Mouse (Mus musculus) gastrocnemius, postnatal 25 days (tissue): ENCODE measurements around the gene Cad. TPM values are rescaled to one million over a fixed set of nuclear protein-coding genes. Genes with fewer than 3 reads are reported as not detected.
A peak's percentile ranks its signal among the peaks of the same experiment; 100 is the strongest.
"Not testable (repeated sequence)": the region's sequence is repeated elsewhere in the genome, so short reads cannot be mapped to it uniquely, and the experiment has no call there.

Source experiments
- DNase-seq: peaks from one replicate; pipeline ENCODE4 v3.0.0; 2022
- long read RNA-seq, 2 experiments: library from polyadenylated mRNA; stranded (forward); transcript quantifications; one replicate each; pipeline ENCODE4 v2.0.0; 2021
- total RNA-seq, 2 experiments: library from RNA; stranded (reverse); gene quantifications; 1 replicate in 1 of 2; 2 replicates in 1 of 2; pipeline ENCODE4 v1.2.3; 2021

Gene Cad
- total RNA-seq = 10 to 100 TPM; 19.3 to 25.1 TPM
- long read RNA-seq, experiment 1, full-length matches to known transcripts = 1 of 18 reads
- long read RNA-seq, experiment 1, partial matches to known transcripts = 6 of 18 reads
- long read RNA-seq, experiment 1, other reads (novel, unspliced or antisense) = 11 of 18 reads
- long read RNA-seq, experiment 2, partial matches to known transcripts = 4 of 9 reads
- long read RNA-seq, experiment 2, other reads (novel, unspliced or antisense) = 5 of 9 reads

DNA sequence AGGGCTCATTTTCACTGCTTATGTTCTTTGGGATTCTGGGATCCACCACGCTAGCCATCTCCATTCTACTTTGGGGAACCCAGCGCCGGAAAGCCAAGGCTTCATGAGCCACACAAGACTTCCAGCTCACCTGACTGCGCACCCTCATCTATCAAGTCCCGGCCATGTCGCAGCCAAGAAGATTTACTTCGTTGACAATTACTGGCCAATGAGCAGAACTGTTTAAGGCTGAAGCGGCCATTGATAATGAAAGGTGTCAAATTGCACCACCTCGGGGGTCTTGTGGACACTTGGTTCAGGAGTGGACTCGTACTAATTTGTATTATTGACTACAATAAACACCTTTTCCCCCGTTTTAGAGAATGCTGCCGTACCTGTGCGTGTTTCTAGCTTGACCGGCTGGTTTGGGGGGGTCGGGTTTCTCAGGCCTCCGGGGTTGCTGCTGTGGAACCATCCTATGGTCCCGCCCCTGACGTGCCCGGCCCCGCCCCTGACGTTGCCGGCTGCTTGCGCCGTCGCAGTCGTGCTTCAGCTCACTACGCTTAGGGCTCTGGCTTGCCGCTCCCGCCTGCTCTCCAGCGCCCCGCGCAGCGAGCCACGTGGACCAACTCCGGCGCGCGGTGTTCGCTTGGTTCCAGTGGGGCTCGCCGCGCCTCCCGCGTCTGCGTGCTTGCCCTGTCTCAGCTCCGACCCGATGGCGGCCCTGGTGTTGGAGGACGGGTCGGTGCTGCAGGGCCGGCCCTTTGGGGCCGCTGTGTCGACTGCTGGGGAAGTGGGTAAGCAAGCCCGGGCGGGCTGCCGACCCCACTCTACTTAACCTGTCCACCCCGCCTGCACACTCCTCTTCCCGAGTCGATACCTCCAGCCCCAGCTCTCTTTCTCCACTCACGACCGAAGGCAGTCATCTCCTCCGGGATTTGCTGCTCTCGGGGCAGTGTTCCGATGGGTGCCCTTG, at the start of gene Cad:
TSS of gene Cad (plus strand) at position 520 of the 955 bp plus-strand sequence.
- DNase-seq = peak; percentile 95

- no peak for DNase-seq
Measured at GRCm38 (mm10) chr5:31012737-31013136, 41.8 kb upstream of the Cad start.

- no peak for DNase-seq
Measured at GRCm38 (mm10) chr5:31015913-31016312, 38.7 kb upstream of the Cad start.

GRCm38 (mm10) chr5:31021790-31022189, 32.8 kb upstream of the Cad start:
- DNase-seq = not testable (repeated sequence)

GRCm38 (mm10) chr5:31022690-31023089, 31.9 kb upstream of the Cad start:
- DNase-seq = no peak

- no peak for DNase-seq
Measured at GRCm38 (mm10) chr5:31023254-31023653, 31.3 kb upstream of the Cad start.

DNA sequence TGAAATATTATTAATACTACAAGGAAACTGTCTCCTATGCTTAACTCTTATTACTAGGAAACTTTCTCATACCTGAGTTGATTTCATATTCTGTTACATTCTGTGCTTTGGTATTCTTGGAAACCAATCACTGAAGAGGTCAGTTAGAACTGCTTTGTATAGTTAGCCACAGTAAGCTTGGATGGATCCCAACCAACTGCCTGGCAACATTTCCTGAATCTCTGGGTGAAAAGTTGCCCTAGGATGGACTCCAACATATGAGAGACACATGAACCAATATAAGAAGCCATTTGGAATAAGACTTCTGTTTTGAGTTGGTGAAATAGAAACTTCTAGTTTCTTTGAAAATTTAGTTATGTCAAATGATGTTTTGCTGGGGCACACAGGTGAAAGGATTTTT, 29.9 kb upstream of the Cad start:
- DNase-seq = no peak

DNA sequence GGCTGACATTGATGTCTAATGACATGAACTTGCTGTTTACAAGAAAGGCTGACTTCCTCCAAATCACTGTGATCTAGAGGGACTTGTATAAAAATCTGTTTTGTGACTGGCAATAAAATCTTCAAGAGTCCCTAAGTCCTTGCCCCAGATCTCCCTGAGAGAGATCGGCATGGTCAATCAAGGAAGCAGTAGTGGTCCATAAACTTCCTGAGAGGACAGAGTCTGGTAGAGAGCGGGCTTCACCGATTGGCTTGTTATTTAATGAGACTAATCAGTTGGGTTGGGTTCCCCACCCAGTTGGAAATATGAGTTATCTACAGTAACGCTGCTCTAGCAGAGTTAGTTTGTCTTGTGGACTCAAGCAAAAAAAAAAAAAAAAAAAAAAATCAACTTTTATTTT, 23.7 kb upstream of the Cad start:
- DNase-seq = no peak

- no peak for DNase-seq
Measured at GRCm38 (mm10) chr5:31031508-31031907, 23.1 kb upstream of the Cad start.

DNA sequence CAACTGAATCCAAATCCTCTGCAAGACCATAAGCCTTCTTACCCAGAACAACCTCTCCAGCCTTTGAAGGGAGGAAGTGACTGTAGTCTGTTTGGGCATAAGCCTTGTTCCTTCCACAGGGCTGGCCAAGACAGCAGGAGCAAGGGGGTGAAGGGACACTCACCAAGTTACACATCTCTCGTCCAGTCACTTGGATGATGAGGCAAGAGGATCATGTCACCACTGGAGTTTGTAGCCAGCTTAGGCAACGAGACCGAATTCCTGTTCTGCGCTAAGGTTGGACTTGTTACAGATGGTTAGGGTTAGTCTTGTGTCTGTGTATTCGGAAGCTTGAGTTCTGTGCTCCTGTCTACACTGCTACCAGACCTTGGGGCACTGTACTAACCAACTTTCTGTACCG, 19.9 kb upstream of the Cad start:
- no peak for DNase-seq

- DNase-seq = not testable (repeated sequence)
Measured at GRCm38 (mm10) chr5:31036556-31036955, 18.0 kb upstream of the Cad start.

DNA sequence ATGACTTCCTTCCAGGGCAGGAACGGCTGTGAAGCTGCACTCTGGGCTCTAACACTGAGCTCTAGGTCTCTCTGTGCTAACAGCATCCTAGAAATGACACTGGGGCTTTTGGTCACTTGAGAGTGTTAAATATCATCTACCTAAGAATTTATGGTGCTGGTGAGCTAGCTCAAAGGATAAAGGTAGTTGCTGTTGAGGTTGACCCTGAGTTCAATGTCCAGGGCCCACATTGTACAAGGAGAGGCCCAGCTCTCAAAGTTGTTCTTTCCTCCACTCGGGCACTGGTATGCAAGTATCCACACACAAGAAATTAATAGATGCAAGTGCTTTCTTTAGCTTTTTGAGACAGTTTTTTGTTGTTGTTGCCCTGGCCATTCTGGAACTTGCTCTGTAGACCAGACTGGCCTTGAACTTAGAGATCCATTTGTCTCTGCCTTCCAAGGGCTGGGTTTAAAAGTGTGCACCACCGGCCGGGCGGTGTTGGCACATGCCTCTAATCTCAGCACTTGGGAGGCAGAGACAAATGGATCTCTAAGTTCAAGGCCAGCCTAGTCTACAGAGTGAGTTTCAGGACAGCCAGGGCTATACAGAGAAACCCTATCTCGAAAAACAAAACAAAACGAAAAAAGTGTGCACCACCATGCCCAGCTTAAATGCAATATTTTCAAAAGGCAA, 16.3 kb upstream of the Cad start:
- no peak for DNase-seq

DNA sequence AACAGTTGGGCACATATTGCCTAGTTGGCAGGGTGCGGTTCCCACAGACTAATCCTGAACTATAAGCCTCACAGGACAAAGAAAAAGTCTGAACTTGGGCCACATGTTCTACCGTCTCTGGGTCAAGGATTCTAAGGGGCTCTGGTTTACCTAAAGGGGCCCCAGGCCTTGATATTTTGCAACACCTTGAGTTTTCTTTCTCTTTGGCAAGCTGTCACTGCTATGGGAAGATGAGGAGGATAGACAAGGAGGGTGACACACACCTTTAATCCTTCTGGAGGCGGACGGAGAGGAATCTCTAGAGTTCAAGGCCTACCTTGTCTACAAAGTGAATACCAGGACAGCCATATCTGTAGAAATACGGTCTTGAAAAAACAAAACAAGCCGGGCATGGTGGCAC, 8.2 kb upstream of the Cad start:
- DNase-seq = no peak

DNA sequence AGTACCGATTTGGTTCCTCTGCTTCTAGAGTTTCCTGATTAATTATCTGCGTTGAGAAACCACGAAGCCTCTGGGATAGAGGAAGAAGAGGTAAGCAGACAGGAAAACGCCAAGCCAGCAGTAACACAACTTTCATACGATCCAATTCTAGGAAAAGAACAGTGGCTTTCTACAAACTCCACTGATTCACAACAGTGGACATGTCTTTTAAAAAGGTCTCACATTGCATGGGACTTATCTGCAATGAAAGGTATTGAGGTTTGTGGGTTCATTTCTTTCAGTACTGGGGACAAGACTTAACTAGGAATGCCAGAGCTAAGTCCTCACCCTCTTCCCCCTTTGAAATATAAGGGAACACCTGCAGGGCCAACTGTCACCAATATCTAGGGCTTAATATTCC, 7.5 kb upstream of the Cad start:
- no peak for DNase-seq

DNA sequence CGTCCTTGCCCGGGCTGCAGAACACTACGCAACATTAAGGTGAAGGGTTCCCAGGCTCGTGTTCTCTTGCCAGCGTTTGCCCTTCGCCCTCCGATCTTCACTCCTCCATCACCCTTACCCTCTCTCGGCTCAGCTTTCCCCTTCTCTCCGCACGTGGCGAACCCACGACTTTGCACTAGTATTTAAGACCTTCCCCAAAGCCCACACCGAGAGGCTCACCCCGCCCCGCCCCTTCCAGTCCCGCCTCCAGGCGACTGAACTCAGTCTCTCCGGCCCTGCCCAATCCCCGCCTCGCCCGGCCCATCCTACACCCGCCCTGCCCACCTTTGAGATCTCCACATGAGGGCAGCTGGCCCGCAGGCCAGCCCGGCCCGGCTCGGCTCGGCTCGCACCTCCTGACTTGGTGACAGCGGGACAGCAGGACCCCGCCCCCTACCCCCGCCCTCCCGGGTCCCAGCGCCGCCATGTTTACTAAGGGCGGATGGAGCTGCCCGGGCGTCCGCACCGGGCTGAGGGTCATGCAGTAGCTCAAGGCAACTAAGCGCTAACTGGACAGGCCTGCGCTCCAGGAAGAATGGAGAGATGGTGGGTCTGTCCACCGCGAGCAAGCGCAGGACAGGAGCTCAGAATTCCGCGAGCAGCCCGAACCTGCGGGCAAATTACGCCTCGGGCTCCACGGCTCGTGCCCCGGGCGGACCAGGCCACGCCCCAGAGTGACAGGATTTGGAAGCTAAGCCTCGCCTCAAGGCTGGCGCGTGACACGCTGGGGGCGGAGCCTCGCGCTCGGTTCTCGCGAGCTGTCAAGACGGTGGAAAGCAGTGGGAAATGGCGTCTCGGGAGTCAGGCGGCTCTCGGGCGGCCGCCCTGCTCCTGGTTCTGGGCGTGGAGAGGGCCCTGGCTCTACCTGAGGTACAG, 6.5 kb upstream of the Cad start, which contains the start of gene Atraid:
TSS of gene Atraid (plus strand) at position 465 of the 915 bp plus-strand sequence.
- peak; percentile 98 for DNase-seq

DNA sequence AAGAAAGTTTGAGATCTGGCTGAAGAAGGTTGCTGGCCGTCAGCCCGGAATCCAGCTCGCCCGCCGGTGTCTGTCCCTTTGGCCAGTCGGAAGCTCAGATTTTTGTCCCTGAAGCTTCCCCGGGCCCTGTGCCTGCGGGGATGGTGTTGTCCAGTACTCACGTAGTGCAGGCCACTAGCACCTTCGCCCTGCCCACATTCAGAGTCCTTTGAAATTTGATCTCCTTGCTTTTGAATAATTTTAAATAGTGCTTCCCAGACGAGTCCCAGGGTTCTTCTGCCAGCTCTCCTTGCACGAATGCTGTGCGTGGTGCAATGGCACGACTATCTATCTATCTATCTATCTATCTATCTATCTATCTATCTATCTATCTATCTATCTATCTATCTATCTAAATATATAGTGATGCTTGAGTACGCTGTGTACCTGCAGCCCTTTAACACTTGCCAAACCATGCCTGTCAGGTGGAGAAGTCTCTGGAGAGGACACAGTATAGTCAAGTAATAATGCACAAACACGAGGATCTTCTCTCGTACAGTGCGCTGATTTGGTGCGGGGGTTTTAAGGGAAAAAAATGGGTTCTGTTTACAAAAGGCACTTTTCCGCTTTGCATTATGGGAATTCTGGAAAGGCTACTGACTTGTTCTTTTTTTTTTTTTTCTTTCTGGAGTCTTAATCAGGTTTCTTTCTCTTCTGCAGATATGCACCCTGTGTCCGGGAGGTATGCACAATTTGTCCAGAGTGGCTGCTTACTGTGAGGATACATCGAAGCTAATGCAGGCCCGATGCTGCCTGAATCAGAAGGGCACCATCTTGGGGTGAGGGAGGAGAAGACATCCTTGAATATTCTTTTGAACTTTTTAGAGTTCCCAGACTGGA, 5.6 kb upstream of the Cad start, which contains the start of gene Slc5a6:
TSS of gene Slc5a6 (minus strand) at position 162 of the 879 bp plus-strand sequence.
- no peak for DNase-seq

DNA sequence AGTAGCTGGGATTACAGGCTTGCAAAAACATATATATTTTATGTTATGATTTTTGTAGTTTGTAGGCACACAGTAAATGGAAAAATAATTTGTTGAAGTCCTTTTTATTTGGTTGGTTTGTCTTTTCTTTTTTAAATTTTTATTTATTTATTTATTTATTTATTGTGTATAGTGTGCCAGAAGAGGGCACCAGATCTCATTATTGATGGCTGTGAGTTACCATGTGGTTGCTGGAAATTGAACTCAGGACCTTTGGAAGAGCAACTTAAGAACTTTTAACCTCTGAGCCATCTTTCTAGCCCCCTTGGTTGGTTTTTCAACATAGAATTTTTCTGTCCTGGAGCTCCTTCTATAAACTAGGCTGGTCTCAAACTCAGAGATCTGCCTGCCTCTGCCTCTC, 4.2 kb upstream of the Cad start:
- no peak for DNase-seq

DNA sequence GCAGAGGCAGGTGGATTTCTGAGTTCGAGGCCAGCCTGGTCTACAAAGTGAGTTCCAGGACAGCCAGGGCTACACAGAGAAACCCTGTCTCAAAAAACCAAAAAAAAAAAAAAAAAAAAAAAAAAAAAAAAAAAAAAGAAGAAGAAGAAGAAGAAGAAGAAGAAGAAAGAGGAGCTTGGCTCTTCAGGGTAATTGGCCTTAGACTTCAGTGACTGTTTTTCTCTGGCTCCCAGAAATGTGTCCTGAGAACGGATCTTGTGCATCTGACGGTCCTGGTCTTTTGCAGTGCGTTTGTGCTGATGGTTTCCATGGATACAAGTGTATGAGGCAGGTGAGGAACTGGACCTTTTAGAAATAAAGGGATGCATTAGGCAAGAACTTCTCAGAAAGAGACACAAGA, 852 bp upstream of the Cad start:
- DNase-seq = not testable (repeated sequence)

DNA sequence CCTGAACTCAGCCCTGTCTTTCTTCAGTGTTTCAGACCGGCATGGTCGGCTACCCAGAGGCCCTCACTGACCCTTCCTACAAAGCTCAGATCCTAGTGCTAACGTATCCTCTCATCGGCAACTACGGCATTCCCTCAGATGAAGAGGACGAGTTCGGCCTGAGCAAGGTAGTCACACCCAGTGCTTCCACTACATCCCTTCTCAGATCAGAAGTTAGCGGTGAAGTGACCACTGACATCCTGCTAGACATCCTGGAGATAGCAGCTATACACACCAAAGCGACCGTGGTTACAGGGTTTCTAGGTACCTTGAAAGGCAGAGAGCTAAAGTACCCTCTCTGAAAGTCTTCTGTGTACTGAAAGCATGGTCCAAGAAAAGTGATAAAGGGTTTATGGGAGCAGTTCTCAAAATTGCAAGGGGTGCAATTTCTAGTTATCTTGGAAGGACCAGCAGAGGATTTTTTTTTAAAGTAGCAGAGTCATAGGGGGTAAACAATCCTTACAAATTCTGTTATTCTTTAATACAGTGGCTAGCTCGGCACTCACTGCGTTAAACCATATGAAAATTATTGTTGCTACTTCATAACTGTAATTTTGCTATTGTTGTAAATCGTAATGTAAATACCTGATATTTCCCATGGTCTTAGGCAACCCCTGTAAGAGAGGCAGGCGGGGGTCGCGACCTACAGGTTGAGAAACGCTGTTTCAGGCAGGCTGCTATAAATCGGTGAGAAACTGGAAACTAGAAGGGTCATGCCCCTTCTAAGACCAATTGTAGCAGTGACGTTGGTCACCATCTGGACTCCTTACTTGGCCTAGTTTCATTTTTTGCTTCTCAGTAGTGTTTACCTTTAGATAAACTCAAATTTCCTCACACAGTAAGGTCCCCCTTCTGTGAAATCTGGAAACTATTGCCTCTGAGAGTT, 898 bp downstream of the Cad start:
- no peak for DNase-seq
